Mouse (Mus musculus): ENCODE measurements at regions not wholly inside any gene's neighbourhood (a gene's known extent, or its start where the extent isn't known, plus 50 kb on each side); places are given as distances from the start of the nearest gene placed in this dataset.
"Not testable (repeated sequence)": the region's sequence is repeated elsewhere in the genome, so short reads cannot be mapped to it uniquely, and the experiment has no call there.

- Histone ChIP-seq H3K4me3 (no peak overlapping the region), H3K27me3 (no peaks in the 10 kb centered on the region), H3K36me3 (no peaks in the 10 kb centered on the region), H3K4me2 (replicated peaks) (no peak overlapping the region), H3K9me3 (no peaks in the 10 kb centered on the region), H3K4me1 (no peaks in the 10 kb centered on the region), H3K9ac (replicated peaks) (no peak overlapping the region), H3K27ac (replicated peaks) (no peak overlapping the region)
- ATAC-seq (replicated peaks), result 0 out of 2 replicates have a peak, but pooled peaks have one; percentile 41
- 62% methylated on average over 1 of the region's 1 CpGs for WGBS
Measured at GRCm38 (mm10) chr11:28216316-28216715, 123.4 kb downstream of the Gm6685 start.

- H3K4me3 ChIP-seq, result no peak overlapping the region
- no peak overlapping the region for H3K27ac ChIP-seq (replicated peaks)
- H3K36me3 ChIP-seq, result no peaks in the 10 kb centered on the region
- H3K9me3 ChIP-seq, result no peaks in the 10 kb centered on the region
- H3K4me2 ChIP-seq (replicated peaks), result no peak overlapping the region
- H3K9ac ChIP-seq (replicated peaks), result no peak overlapping the region
- no peak for ATAC-seq (replicated peaks)
- 91% methylated on average over 3 of the region's 3 CpGs for WGBS
- H3K27me3 ChIP-seq, result no peaks in the 10 kb centered on the region
- H3K4me1 ChIP-seq, result no peaks in the 10 kb centered on the region
Measured at GRCm38 (mm10) chr11:28213606-28214005, 126.1 kb downstream of the Gm6685 start.

GRCm38 (mm10) chr11:28202150-28202549 is 137.5 kb downstream of the Gm6685 start:
- H3K9me3 ChIP-seq, result no peaks in the 10 kb centered on the region
- no peaks in the 10 kb centered on the region for H3K4me1 ChIP-seq
- no peak overlapping the region for H3K9ac ChIP-seq (replicated peaks)
- H3K36me3 ChIP-seq, result no peaks in the 10 kb centered on the region
- no peak overlapping the region for H3K27ac ChIP-seq (replicated peaks)
- H3K4me2 ChIP-seq (replicated peaks), result no peak overlapping the region
- no peak overlapping the region for H3K4me3 ChIP-seq
- no peaks in the 10 kb centered on the region for H3K27me3 ChIP-seq
- no peak for ATAC-seq (replicated peaks)

GRCm38 (mm10) chr11:28188119-28188518 is 151.5 kb downstream of the Gm6685 start:
- ATAC-seq (replicated peaks), result no peak
- Histone ChIP-seq H3K9ac (replicated peaks) (no peak overlapping the region), H3K4me2 (replicated peaks) (no peak overlapping the region), H3K36me3 (no peaks in the 10 kb centered on the region), H3K9me3 (no peaks in the 10 kb centered on the region), H3K27me3 (no peaks in the 10 kb centered on the region), H3K27ac (replicated peaks) (no peak overlapping the region), H3K4me1 (no peaks in the 10 kb centered on the region), H3K4me3 (no peak overlapping the region)
- 82% methylated on average over 2 of the region's 2 CpGs for WGBS

- not testable (repeated sequence) for ATAC-seq (replicated peaks)
- WGBS, result 47% methylated on average over 3 of the region's 3 CpGs
Measured at GRCm38 (mm10) chr11:28187441-28187840, 152.2 kb downstream of the Gm6685 start.

GRCm38 (mm10) chr11:28171232-28171631 is 168.4 kb downstream of the Gm6685 start:
- Histone ChIP-seq H3K27me3 (no peaks in the 10 kb centered on the region), H3K4me3 (no peak overlapping the region), H3K9me3 (peaks cover 4% of the 10 kb centered on the region; the same call in 1 of the 2 replicates), H3K4me2 (replicated peaks) (no peak overlapping the region), H3K4me1 (no peaks in the 10 kb centered on the region), H3K27ac (replicated peaks) (no peak overlapping the region), H3K9ac (replicated peaks) (no peak overlapping the region), H3K36me3 (no peaks in the 10 kb centered on the region)
- ATAC-seq (replicated peaks), result no peak
- WGBS, result 60% methylated on average over 3 of the region's 3 CpGs

More at GRCm38 (mm10) chr11:28187441-28187840, 152.2 kb downstream of the Gm6685 start:
- not testable (repeated sequence) for H3K27me3 ChIP-seq; H3K4me1 ChIP-seq; H3K27ac ChIP-seq (replicated peaks); H3K36me3 ChIP-seq; H3K9ac ChIP-seq (replicated peaks); H3K4me3 ChIP-seq; H3K9me3 ChIP-seq; H3K4me2 ChIP-seq (replicated peaks)

- 87% methylated on average over 2 of the region's 2 CpGs for WGBS
- H3K4me3 ChIP-seq, result no peak overlapping the region
Measured at GRCm38 (mm10) chr11:28152456-28152855, 187.2 kb downstream of the Gm6685 start.

More at GRCm38 (mm10) chr11:28152456-28152855, 187.2 kb downstream of the Gm6685 start:
- H3K9ac ChIP-seq (replicated peaks), result no peak overlapping the region
- no peaks in the 10 kb centered on the region for H3K27me3 ChIP-seq
- no peaks in the 10 kb centered on the region for H3K4me1 ChIP-seq
- H3K36me3 ChIP-seq, result no peaks in the 10 kb centered on the region
- H3K9me3 ChIP-seq, result no peaks in the 10 kb centered on the region
- no peak overlapping the region for H3K4me2 ChIP-seq (replicated peaks)
- no peak for ATAC-seq (replicated peaks)
- H3K27ac ChIP-seq (replicated peaks), result no peak overlapping the region

Data from forebrain, embryonic 15.5 days (tissue).